Mouse (Mus musculus): ENCODE results near the gene Rab22a.

Gene Rab22a

GRCm38 (mm10) chr2:173666876-173667275, 7.3 kb downstream of the Rab22a start:
- DNase-seq (ENCODE audit: low read depth, low spot score): no peak

GRCm38 (mm10) chr2:173672328-173672896, 12.9 kb downstream of the Rab22a start:
- no peak for DNase-seq (ENCODE audit: low read depth, low spot score)

- DNase-seq (ENCODE audit: low read depth, low spot score): no peak
Measured at GRCm38 (mm10) chr2:173673469-173673868, 13.9 kb downstream of the Rab22a start.

- no peak for DNase-seq (ENCODE audit: low read depth, low spot score)
Measured at GRCm38 (mm10) chr2:173678593-173678992, 19.0 kb downstream of the Rab22a start.

- DNase-seq (ENCODE audit: low read depth, low spot score): no peak
Measured at GRCm38 (mm10) chr2:173679217-173679616, 19.7 kb downstream of the Rab22a start.

GRCm38 (mm10) chr2:173680153-173680552, 20.6 kb downstream of the Rab22a start:
- no peak for DNase-seq (ENCODE audit: low read depth, low spot score)

- DNase-seq (ENCODE audit: low read depth, low spot score): peak; percentile 13
Measured at GRCm38 (mm10) chr2:173682773-173683172, 23.2 kb downstream of the Rab22a start.

- DNase-seq (ENCODE audit: low read depth, low spot score): no peak
Measured at GRCm38 (mm10) chr2:173685781-173686361, 26.3 kb downstream of the Rab22a start.

GRCm38 (mm10) chr2:173687363-173687762, 27.8 kb downstream of the Rab22a start:
- DNase-seq (ENCODE audit: low read depth, low spot score): no peak

- DNase-seq (ENCODE audit: low read depth, low spot score): no peak
Measured at GRCm38 (mm10) chr2:173689835-173690234, 30.3 kb downstream of the Rab22a start.

GRCm38 (mm10) chr2:173691748-173692147, 32.2 kb downstream of the Rab22a start:
- no peak for DNase-seq (ENCODE audit: low read depth, low spot score)

GRCm38 (mm10) chr2:173692693-173693092, 33.1 kb downstream of the Rab22a start:
- DNase-seq (ENCODE audit: low read depth, low spot score): no peak

- DNase-seq (ENCODE audit: low read depth, low spot score): no peak
Measured at GRCm38 (mm10) chr2:173698850-173699249, 39.3 kb downstream of the Rab22a start.

- no peak for DNase-seq (ENCODE audit: low read depth, low spot score)
Measured at GRCm38 (mm10) chr2:173702096-173702866, 42.7 kb downstream of the Rab22a start.

GRCm38 (mm10) chr2:173702867-173703237, 43.3 kb downstream of the Rab22a start:
- DNase-seq (ENCODE audit: low read depth, low spot score): no peak

- DNase-seq (ENCODE audit: low read depth, low spot score): no peak
Measured at GRCm38 (mm10) chr2:173705827-173706551, 46.4 kb downstream of the Rab22a start.

- DNase-seq (ENCODE audit: low read depth, low spot score): peak; percentile 14
Measured at GRCm38 (mm10) chr2:173707626-173708025, 48.1 kb downstream of the Rab22a start.

GRCm38 (mm10) chr2:173710193-173710592, 50.6 kb downstream of the Rab22a start:
- DNase-seq (ENCODE audit: low read depth, low spot score): no peak

GRCm38 (mm10) chr2:173712656-173713055, 53.1 kb downstream of the Rab22a start:
- no peak for DNase-seq (ENCODE audit: low read depth, low spot score)

GRCm38 (mm10) chr2:173713241-173713640, 53.7 kb downstream of the Rab22a start:
- DNase-seq (ENCODE audit: low read depth, low spot score): no peak

GRCm38 (mm10) chr2:173714620-173715218, 55.2 kb downstream of the Rab22a start:
- no peak for DNase-seq (ENCODE audit: low read depth, low spot score)

- no peak for DNase-seq (ENCODE audit: low read depth, low spot score)
Measured at GRCm38 (mm10) chr2:173716966-173717365, 57.4 kb downstream of the Rab22a start.

Data from ZHBTc4 (cell line).